Comparison of ENCODE assay signal across 7 mouse cellular contexts in genomic region chr1:89454196-89455123, GRCm38 (mm10). TPM values are rescaled to one million over a fixed set of nuclear protein-coding genes. Genes with fewer than 3 reads are reported as not detected.
DNase-seq lines count a peak whose midpoint lies in the region; ATAC-seq lines count a peak whose summit lies in the region.

Agap1 (plus strand) TSS chr1:89454806.

- peaks cover 6% of the 10 kb centered on the region for H3K4me1 ChIP-seq in erythroblast, embryonic 14.5 days (ENCODE audit: control insufficient read depth)
- H3K4me1 ChIP-seq in heart, embryonic 11.5 days (ENCODE audit: control insufficient read depth, insufficient read depth, low read length) = peaks cover 16% of the 10 kb centered on the region
- H3K4me1 ChIP-seq in kidney, embryonic 16.5 days (ENCODE audit: insufficient read depth, low read length) = peaks cover 19% of the 10 kb centered on the region

- H3K4me2 ChIP-seq in heart, embryonic 11.5 days = peak within 1 kb of the TSS; percentile 96
- peak within 1 kb of the TSS; percentile 80 for H3K4me2 ChIP-seq in kidney, embryonic 16.5 days (replicated peaks; ENCODE audit: low read depth, low read length)

- peak within 1 kb of the TSS; percentile 81 for H3K27ac ChIP-seq in heart, embryonic 11.5 days (ENCODE audit: low read depth, low read length)
- peak within 1 kb of the TSS; percentile 67 for H3K27ac ChIP-seq in kidney, embryonic 16.5 days (ENCODE audit: low read length)

- peak within 1 kb of the TSS; percentile 87 for H3K9ac ChIP-seq in heart, embryonic 11.5 days (ENCODE audit: low read depth, low read length)
- H3K9ac ChIP-seq in kidney, embryonic 16.5 days (replicated peaks; ENCODE audit: low read length) = peak within 1 kb of the TSS; percentile 84

- peaks cover 5% of the 10 kb centered on the region; the same call in 1 of the 2 replicates for H3K9me3 ChIP-seq in erythroblast, embryonic 14.5 days (ENCODE audit: control insufficient read depth, low read length)
- H3K9me3 ChIP-seq in heart, embryonic 11.5 days (replicated peaks; ENCODE audit: control insufficient read depth, low read length) = 0 out of 2 replicates have a peak, but pooled peaks cover 5% of the 10 kb centered on the region
- peaks cover 6% of the 10 kb centered on the region for H3K9me3 ChIP-seq in kidney, embryonic 16.5 days (ENCODE audit: low read length)

- H3K4me3 ChIP-seq in erythroblast, embryonic 14.5 days (replicated peaks) = peak within 1 kb of the TSS; percentile 63
- peak within 1 kb of the TSS; percentile 83 for H3K4me3 ChIP-seq in heart, embryonic 11.5 days (ENCODE audit: low read depth, low read length)
- H3K4me3 ChIP-seq in kidney, embryonic 16.5 days (ENCODE audit: low read length) = peak within 1 kb of the TSS; percentile 77

- no peaks in the 10 kb centered on the region for H3K36me3 ChIP-seq in erythroblast, embryonic 14.5 days (ENCODE audit: control insufficient read depth)
- H3K36me3 ChIP-seq in heart, embryonic 11.5 days (ENCODE audit: control insufficient read depth, insufficient read depth, low read length) = no peaks in the 10 kb centered on the region
- H3K36me3 ChIP-seq in kidney, embryonic 16.5 days (ENCODE audit: insufficient read depth, low read length) = no peaks in the 10 kb centered on the region

- H3K27me3 ChIP-seq in erythroblast, embryonic 14.5 days (ENCODE audit: control insufficient read depth) = peaks cover 45% of the 10 kb centered on the region
- no peaks in the 10 kb centered on the region for H3K27me3 ChIP-seq in heart, embryonic 11.5 days (ENCODE audit: control insufficient read depth, insufficient read depth, low read length)
- no peaks in the 10 kb centered on the region for H3K27me3 ChIP-seq in kidney, embryonic 16.5 days (ENCODE audit: insufficient read depth, low read length)

- under 1% methylated on average over 80 of the region's 118 CpGs for WGBS in heart, embryonic 11.5 days (ENCODE audit: insufficient replicate concordance)
- WGBS in kidney, embryonic 16.5 days = under 1% methylated on average over 97 of the region's 118 CpGs

- DNase-seq in brain, embryonic 18.5 days (ENCODE audit: low read depth, low spot score) = peak; percentile 82
- peak; percentile 83 for DNase-seq in liver
- peak; percentile 32 to 78 for DNase-seq in monocyte, adult 2 months (ENCODE audit: low read depth in 1 of 2, low spot score in 2 of 2)
- DNase-seq in spleen, postnatal 4 days (ENCODE audit: low spot score in 2 of 2) = peak; percentile 84 to 89

- ATAC-seq in heart, embryonic 11.5 days (replicated peaks; ENCODE audit: insufficient number of reproducible peaks, low FRiP score, low TSS enrichment) = peak; percentile 91
- ATAC-seq in kidney, embryonic 16.5 days (ENCODE audit: low FRiP score, low TSS enrichment) = peak; percentile 97

RNA-seq across cellular contexts. Expression of gene Agap1, which starts in this region (rescaled TPM):
- polyA plus RNA-seq in erythroblast, embryonic 14.5 days (2012) = 0.09 and 0.14 TPM in 2 replicates
- 9.1 and 10.8 TPM in 2 replicates for polyA plus RNA-seq in heart, embryonic 11.5 days (2014; fragmentation: Nextera tagmentation; extraction: Ambion mirVana)
- polyA plus RNA-seq in kidney, embryonic 16.5 days (2015; fragmentation: Nextera tagmentation; extraction: Ambion mirVana) = 7.7 and 8.9 TPM in 2 replicates

Comparison
In these comparisons a context has a peak if more than half of its experiments do, and no peak if none do; other contexts are left out.
1. Peak in every context shown above with its lines: DNase-seq, ATAC-seq, H3K4me3 ChIP-seq and H3K27ac ChIP-seq.